Mouse (Mus musculus): ENCODE measurements around the gene Crx. TPM values are rescaled to one million over a fixed set of nuclear protein-coding genes. Genes with fewer than 3 reads are reported as not detected.

Crx gene
- polyA plus RNA-seq, 1 experiment from 2014 or later = 0.09 TPM

GRCm38 (mm10) chr7:15884127-15884526, 4.4 kb upstream of the Crx start:
- no peaks in the 10 kb centered on the region for H3K4me1 ChIP-seq (ENCODE audit: control insufficient read depth, insufficient read depth, low read length)
- H3K27me3 ChIP-seq (replicated peaks; ENCODE audit: control insufficient read depth, insufficient read depth, low read length) = no peaks in the 10 kb centered on the region
- H3K9me3 ChIP-seq (replicated peaks; ENCODE audit: control insufficient read depth, low read length) = no peaks in the 10 kb centered on the region
- H3K27ac ChIP-seq (ENCODE audit: low read depth, low read length) = no peak overlapping the region
- no peaks in the 10 kb centered on the region for H3K36me3 ChIP-seq (ENCODE audit: control insufficient read depth, insufficient read depth, low read length)
- WGBS = 92% methylated on average over 2 of the region's 2 CpGs
- ATAC-seq = no peak
- no peak overlapping the region for H3K9ac ChIP-seq (ENCODE audit: low read length)
- H3K4me3 ChIP-seq (ENCODE audit: low read depth, low read length) = no peak overlapping the region
- no peak overlapping the region for H3K4me2 ChIP-seq (ENCODE audit: low read length)
- DNase-seq (ENCODE audit: low spot score) = no peak

- Histone ChIP-seq H3K4me3 (ENCODE audit: low read depth, low read length) (no peak within 1 kb of the TSS), H3K9me3 (replicated peaks; ENCODE audit: control insufficient read depth, low read length) (no peaks in the 10 kb centered on the region), H3K27ac (ENCODE audit: low read depth, low read length) (no peak within 1 kb of the TSS), H3K36me3 (ENCODE audit: control insufficient read depth, insufficient read depth, low read length) (no peaks in the 10 kb centered on the region), H3K27me3 (replicated peaks; ENCODE audit: control insufficient read depth, insufficient read depth, low read length) (no peaks in the 10 kb centered on the region), H3K4me2 (ENCODE audit: low read length) (no peak within 1 kb of the TSS), H3K9ac (ENCODE audit: low read length) (no peak within 1 kb of the TSS), H3K4me1 (ENCODE audit: control insufficient read depth, insufficient read depth, low read length) (no peaks in the 10 kb centered on the region)
- ATAC-seq (no peak), DNase-seq (ENCODE audit: low spot score) (no peak)
- WGBS = 88% methylated on average over 2 of the region's 2 CpGs
Observed at GRCm38 (mm10) chr7:15882317-15882716, 2.5 kb upstream of the Crx start, which contains the start of gene Crxos. TSS of gene Crxos (plus strand) at chr7:15882617.

GRCm38 (mm10) chr7:15881831-15882230, 2.1 kb upstream of the Crx start:
- no peak for ATAC-seq
- DNase-seq (ENCODE audit: low spot score) = no peak
- H3K4me1 ChIP-seq (ENCODE audit: control insufficient read depth, insufficient read depth, low read length) = no peaks in the 10 kb centered on the region
- no peak overlapping the region for H3K4me2 ChIP-seq (ENCODE audit: low read length)
- no peak overlapping the region for H3K4me3 ChIP-seq (ENCODE audit: low read depth, low read length)
- no peaks in the 10 kb centered on the region for H3K36me3 ChIP-seq (ENCODE audit: control insufficient read depth, insufficient read depth, low read length)
- H3K27me3 ChIP-seq (replicated peaks; ENCODE audit: control insufficient read depth, insufficient read depth, low read length) = no peaks in the 10 kb centered on the region
- no peak overlapping the region for H3K9ac ChIP-seq (ENCODE audit: low read length)
- WGBS = 53% methylated on average over 3 of the region's 3 CpGs
- H3K27ac ChIP-seq (ENCODE audit: low read depth, low read length) = no peak overlapping the region
- no peaks in the 10 kb centered on the region for H3K9me3 ChIP-seq (replicated peaks; ENCODE audit: control insufficient read depth, low read length)

GRCm38 (mm10) chr7:15881388-15881787, 1.6 kb upstream of the Crx start:
- Histone ChIP-seq H3K9me3 (replicated peaks; ENCODE audit: control insufficient read depth, low read length) (no peaks in the 10 kb centered on the region), H3K27ac (ENCODE audit: low read depth, low read length) (no peak overlapping the region), H3K27me3 (replicated peaks; ENCODE audit: control insufficient read depth, insufficient read depth, low read length) (no peaks in the 10 kb centered on the region), H3K4me2 (ENCODE audit: low read length) (no peak overlapping the region), H3K4me3 (ENCODE audit: low read depth, low read length) (no peak overlapping the region), H3K4me1 (ENCODE audit: control insufficient read depth, insufficient read depth, low read length) (no peaks in the 10 kb centered on the region), H3K9ac (ENCODE audit: low read length) (no peak overlapping the region), H3K36me3 (ENCODE audit: control insufficient read depth, insufficient read depth, low read length) (no peaks in the 10 kb centered on the region)
- DNase-seq (ENCODE audit: low spot score) (peak; percentile 0), ATAC-seq (no peak)
- 2% methylated on average over 7 of the region's 7 CpGs for WGBS

GRCm38 (mm10) chr7:15864104-15864503, 15.7 kb downstream of the Crx start:
- Histone ChIP-seq H3K4me2 (ENCODE audit: low read length) (no peak overlapping the region), H3K9ac (ENCODE audit: low read length) (no peak overlapping the region), H3K36me3 (ENCODE audit: control insufficient read depth, insufficient read depth, low read length) (no peaks in the 10 kb centered on the region), H3K4me3 (ENCODE audit: low read depth, low read length) (no peak overlapping the region), H3K27ac (ENCODE audit: low read depth, low read length) (no peak overlapping the region), H3K27me3 (replicated peaks; ENCODE audit: control insufficient read depth, insufficient read depth, low read length) (no peaks in the 10 kb centered on the region), H3K4me1 (ENCODE audit: control insufficient read depth, insufficient read depth, low read length) (no peaks in the 10 kb centered on the region), H3K9me3 (replicated peaks; ENCODE audit: control insufficient read depth, low read length) (no peaks in the 10 kb centered on the region)
- WGBS = 60% methylated on average over 4 of the region's 4 CpGs
- DNase-seq (ENCODE audit: low spot score) (no peak), ATAC-seq (no peak)

- no peak overlapping the region for H3K9ac ChIP-seq (ENCODE audit: low read length)
- no peaks in the 10 kb centered on the region for H3K4me1 ChIP-seq (ENCODE audit: control insufficient read depth, insufficient read depth, low read length)
- no peaks in the 10 kb centered on the region for H3K27me3 ChIP-seq (replicated peaks; ENCODE audit: control insufficient read depth, insufficient read depth, low read length)
- no peak overlapping the region for H3K4me3 ChIP-seq (ENCODE audit: low read depth, low read length)
- H3K4me2 ChIP-seq (ENCODE audit: low read length) = no peak overlapping the region
- ATAC-seq = no peak
- no peak overlapping the region for H3K27ac ChIP-seq (ENCODE audit: low read depth, low read length)
- no peaks in the 10 kb centered on the region for H3K36me3 ChIP-seq (ENCODE audit: control insufficient read depth, insufficient read depth, low read length)
- H3K9me3 ChIP-seq (replicated peaks; ENCODE audit: control insufficient read depth, low read length) = no peaks in the 10 kb centered on the region
- WGBS = 42% methylated on average over 2 of the region's 2 CpGs
- DNase-seq (ENCODE audit: low spot score) = peak; percentile 18
Observed at GRCm38 (mm10) chr7:15859657-15860056, 20.1 kb downstream of the Crx start.

GRCm38 (mm10) chr7:15839578-15839977, 40.2 kb downstream of the Crx start, which contains the start of gene Obox6:
TSS of gene Obox6 (minus strand) at chr7:15839678.
- no peak for ATAC-seq
- 86% methylated on average over 3 of the region's 3 CpGs for WGBS

More at GRCm38 (mm10) chr7:15839578-15839977, 40.2 kb downstream of the Crx start, which contains the start of gene Obox6:
- no peak within 1 kb of the TSS for H3K9ac ChIP-seq (ENCODE audit: low read length)
- H3K9me3 ChIP-seq (replicated peaks; ENCODE audit: control insufficient read depth, low read length) = 0 out of 2 replicates have a peak, but pooled peaks cover 2% of the 10 kb centered on the region
- no peak within 1 kb of the TSS for H3K4me3 ChIP-seq (ENCODE audit: low read depth, low read length)
- H3K36me3 ChIP-seq (ENCODE audit: control insufficient read depth, insufficient read depth, low read length) = no peaks in the 10 kb centered on the region
- H3K27ac ChIP-seq (ENCODE audit: low read depth, low read length) = no peak within 1 kb of the TSS
- no peak within 1 kb of the TSS for H3K4me2 ChIP-seq (ENCODE audit: low read length)
- no peak for DNase-seq (ENCODE audit: low spot score)
- no peaks in the 10 kb centered on the region for H3K27me3 ChIP-seq (replicated peaks; ENCODE audit: control insufficient read depth, insufficient read depth, low read length)
- H3K4me1 ChIP-seq (ENCODE audit: control insufficient read depth, insufficient read depth, low read length) = no peaks in the 10 kb centered on the region

Other genes with a start within 250 kb of the Crx start
- not detected in 2 replicates for gene Obox3, start 240.1 kb downstream of the Crx start, polyA plus RNA-seq (2014; fragmentation: Nextera tagmentation; extraction: Ambion mirVana)
- not detected in 2 replicates for gene Obox5, start 129.8 kb downstream of the Crx start, polyA plus RNA-seq (2014; fragmentation: Nextera tagmentation; extraction: Ambion mirVana)
- gene Obox6, start 40.3 kb downstream of the Crx start, polyA plus RNA-seq (2014; fragmentation: Nextera tagmentation; extraction: Ambion mirVana) = not detected in 2 replicates
- not detected in 2 replicates for gene Crxos, start 2.6 kb upstream of the Crx start, polyA plus RNA-seq (2014; fragmentation: Nextera tagmentation; extraction: Ambion mirVana)
- 1,730 and 1,790 TPM in 2 replicates for gene Selenow, start 42.4 kb upstream of the Crx start, polyA plus RNA-seq (2014; fragmentation: Nextera tagmentation; extraction: Ambion mirVana)
- gene Nop53, start 66.1 kb upstream of the Crx start, polyA plus RNA-seq (2014; fragmentation: Nextera tagmentation; extraction: Ambion mirVana) = 142 and 147 TPM in 2 replicates
- gene Ehd2, start 87.6 kb upstream of the Crx start, polyA plus RNA-seq (2014; fragmentation: Nextera tagmentation; extraction: Ambion mirVana) = 4.5 and 6.2 TPM in 2 replicates
- 4.3 and 6.0 TPM in 2 replicates for gene Bicra, start 168.0 kb upstream of the Crx start, polyA plus RNA-seq (2014; fragmentation: Nextera tagmentation; extraction: Ambion mirVana)
- 0.16 TPM in 1 of 2 replicates, not detected in the other for gene Zfp541, start 181.8 kb upstream of the Crx start, polyA plus RNA-seq (2014; fragmentation: Nextera tagmentation; extraction: Ambion mirVana)
- 156 and 164 TPM in 2 replicates for gene Napa, start 218.5 kb upstream of the Crx start, polyA plus RNA-seq (2014; fragmentation: Nextera tagmentation; extraction: Ambion mirVana)
- 34.5 and 37.0 TPM in 2 replicates for gene Kptn, start 239.9 kb upstream of the Crx start, polyA plus RNA-seq (2014; fragmentation: Nextera tagmentation; extraction: Ambion mirVana)
- gene Slc8a2, start 249.9 kb upstream of the Crx start, polyA plus RNA-seq (2014; fragmentation: Nextera tagmentation; extraction: Ambion mirVana) = 0.85 and 0.94 TPM in 2 replicates

Measured in forebrain, embryonic 14.5 days (tissue).